Comparison of ENCODE assay signal across 25 mouse cellular contexts in genomic region chr10:96534547-96535124, GRCm38 (mm10).
A peak's percentile ranks its signal among the peaks of the same experiment; 100 is the strongest.
DNase-seq lines count a peak whose midpoint lies in the region; ATAC-seq and TF ChIP-seq lines count a peak whose summit lies in the region.
"Had no signal": no experiment of that assay in that cellular context is flagged by ENCODE, and none has a peak within 500 bp of the region (broad histone marks: within the 10 kb centered on the region; RNA-seq: fewer than 3 reads in every experiment).

No protein-coding gene starts in this region.

- no peak overlapping the region for H3K27ac ChIP-seq in lung, postnatal 0 days (ENCODE audit: low read length)
- no peak overlapping the region for H3K27ac ChIP-seq in intestine, postnatal 0 days (ENCODE audit: low read depth, low read length)
- no peak overlapping the region for H3K27ac ChIP-seq in midbrain, embryonic 16.5 days (ENCODE audit: low read length)
- H3K27ac ChIP-seq: embryonic facial prominence, embryonic 12.5 days; embryonic facial prominence, embryonic 15.5 days; heart, embryonic 15.5 days; hindbrain, embryonic 10.5 days; hindbrain, embryonic 13.5 days had no signal

- ATAC-seq in CD4-positive, CD25-positive, alpha-beta regulatory T cell, adult 4 months: no peak
- ATAC-seq in lung, postnatal 0 days: no peak
- ATAC-seq in intestine, postnatal 0 days: peak; percentile 64
- ATAC-seq in midbrain, embryonic 16.5 days: no peak
- ATAC-seq: forebrain, embryonic 14.5 days; forebrain, postnatal 0 days; hindbrain, embryonic 16.5 days had no signal

- no peak overlapping the region for H3K4me2 ChIP-seq in lung, postnatal 0 days (replicated peaks; ENCODE audit: low read depth, low read length)
- H3K4me2 ChIP-seq in intestine, postnatal 0 days (replicated peaks; ENCODE audit: low read depth): 0 out of 2 replicates have a peak overlapping the region, but pooled peaks have one; percentile 27
- no peak overlapping the region for H3K4me2 ChIP-seq in midbrain, embryonic 16.5 days (ENCODE audit: low read length)
- H3K4me2 ChIP-seq: embryonic facial prominence, embryonic 12.5 days; embryonic facial prominence, embryonic 15.5 days; heart, embryonic 12.5 days; heart, embryonic 15.5 days; hindbrain, embryonic 13.5 days had no signal

- H3K36me3 ChIP-seq in lung, postnatal 0 days (ENCODE audit: insufficient read depth, low read length): no peaks in the 10 kb centered on the region
- no peaks in the 10 kb centered on the region for H3K36me3 ChIP-seq in intestine, postnatal 0 days (ENCODE audit: control insufficient read depth, insufficient read depth)
- no peaks in the 10 kb centered on the region for H3K36me3 ChIP-seq in midbrain, embryonic 16.5 days (ENCODE audit: control insufficient read depth, insufficient read depth, low read length)
- H3K36me3 ChIP-seq: embryonic facial prominence, embryonic 12.5 days; embryonic facial prominence, embryonic 15.5 days; heart, embryonic 12.5 days; heart, embryonic 15.5 days; hindbrain, embryonic 10.5 days; hindbrain, embryonic 13.5 days had no signal

- TF ChIP-seq CTCF in lung, postnatal 0 days (IDR thresholded peaks at IDR 0.05): no peak
- no peak for TF ChIP-seq CTCF in intestine, postnatal 0 days (IDR thresholded peaks at IDR 0.05; ENCODE audit: low read depth)

- DNase-seq in CD4-positive, CD25-positive, alpha-beta regulatory T cell, adult 2 months (ENCODE audit: low read depth, low spot score): peak; percentile 31
- peak; percentile 13 to 31 for DNase-seq in lung, adult 18-20 months
- no peak for DNase-seq in lung, postnatal 0 days (ENCODE audit: low spot score)
- DNase-seq in right cerebral cortex, adult 18-20 months: no peak
- DNase-seq: adrenal gland, adult 2 months; adrenal gland, postnatal 14 days; cerebellum, adult 11 months; cerebellum, adult 2 months; cerebellum, adult 9-11 months; cerebellum, postnatal 25 days; forebrain, postnatal 0 days; gastrocnemius, postnatal 36 days; heart, postnatal 10 days; heart, postnatal 36 days had no signal

- no peak overlapping the region for H3K4me3 ChIP-seq in lung, postnatal 0 days (ENCODE audit: low read depth, low read length)
- no peak overlapping the region for H3K4me3 ChIP-seq in intestine, postnatal 0 days (ENCODE audit: low read depth, low read length)
- H3K4me3 ChIP-seq in midbrain, embryonic 16.5 days (ENCODE audit: low read depth, low read length): no peak overlapping the region
- H3K4me3 ChIP-seq: embryonic facial prominence, embryonic 12.5 days; embryonic facial prominence, embryonic 15.5 days; heart, embryonic 12.5 days; heart, embryonic 15.5 days; hindbrain, embryonic 10.5 days; hindbrain, embryonic 13.5 days had no signal

- H3K9ac ChIP-seq in lung, postnatal 0 days (replicated peaks; ENCODE audit: low read depth): no peak overlapping the region
- no peak overlapping the region for H3K9ac ChIP-seq in intestine, postnatal 0 days (ENCODE audit: low read depth, low read length)
- no peak overlapping the region for H3K9ac ChIP-seq in midbrain, embryonic 16.5 days (ENCODE audit: low read depth, low read length)
- H3K9ac ChIP-seq: embryonic facial prominence, embryonic 12.5 days; embryonic facial prominence, embryonic 15.5 days; forebrain, postnatal 0 days; heart, embryonic 12.5 days; heart, embryonic 15.5 days; hindbrain, embryonic 13.5 days had no signal

- no peaks in the 10 kb centered on the region for H3K27me3 ChIP-seq in lung, postnatal 0 days (replicated peaks; ENCODE audit: insufficient read depth, low read length)
- no peaks in the 10 kb centered on the region for H3K27me3 ChIP-seq in intestine, postnatal 0 days (replicated peaks; ENCODE audit: control insufficient read depth, insufficient read depth, low read length)
- no peaks in the 10 kb centered on the region for H3K27me3 ChIP-seq in midbrain, embryonic 16.5 days (ENCODE audit: control insufficient read depth, insufficient read depth, low read depth, low read length)
- H3K27me3 ChIP-seq: embryonic facial prominence, embryonic 12.5 days; embryonic facial prominence, embryonic 15.5 days; heart, embryonic 12.5 days; heart, embryonic 15.5 days; hindbrain, embryonic 13.5 days had no signal

- H3K4me1 ChIP-seq in lung, postnatal 0 days (ENCODE audit: insufficient read depth, low read depth, low read length): no peaks in the 10 kb centered on the region
- H3K4me1 ChIP-seq in intestine, postnatal 0 days (replicated peaks; ENCODE audit: control insufficient read depth, insufficient read depth, low read length): no peaks in the 10 kb centered on the region
- H3K4me1 ChIP-seq in midbrain, embryonic 16.5 days (ENCODE audit: control insufficient read depth, insufficient read depth, low read length): no peaks in the 10 kb centered on the region
- H3K4me1 ChIP-seq: embryonic facial prominence, embryonic 12.5 days; embryonic facial prominence, embryonic 15.5 days; heart, embryonic 12.5 days; heart, embryonic 15.5 days; hindbrain, embryonic 10.5 days had no signal

- no peak for TF ChIP-seq EP300 in lung, postnatal 0 days (IDR thresholded peaks at IDR 0.05)

- H3K9me3 ChIP-seq in lung, postnatal 0 days (ENCODE audit: low read length): no peaks in the 10 kb centered on the region
- no peaks in the 10 kb centered on the region for H3K9me3 ChIP-seq in intestine, postnatal 0 days (ENCODE audit: control insufficient read depth)
- no peaks in the 10 kb centered on the region for H3K9me3 ChIP-seq in midbrain, embryonic 16.5 days (replicated peaks; ENCODE audit: control insufficient read depth, low read length, poor library complexity, severe bottlenecking)
- H3K9me3 ChIP-seq: embryonic facial prominence, embryonic 12.5 days; embryonic facial prominence, embryonic 15.5 days; heart, embryonic 12.5 days; heart, embryonic 15.5 days; hindbrain, embryonic 10.5 days; hindbrain, embryonic 13.5 days had no signal

- WGBS in lung, postnatal 0 days: 85% methylated on average over 7 of the region's 7 CpGs
- WGBS in intestine, postnatal 0 days: 67% methylated on average over 7 of the region's 7 CpGs
- 94% methylated on average over 7 of the region's 7 CpGs for WGBS in midbrain, embryonic 16.5 days

Comparison
In these comparisons a context has a peak if more than half of its experiments do, and no peak if none do; other contexts are left out.
1. DNase-seq: peak in CD4-positive, CD25-positive, alpha-beta regulatory T cell, adult 2 months (single experiment) and lung, adult 18-20 months (2 of 2); none in lung, postnatal 0 days (single experiment) and right cerebral cortex, adult 18-20 months (single experiment).